Mouse (Mus musculus): ENCODE data around the gene Dhcr7. TPM values are rescaled to one million over a fixed set of nuclear protein-coding genes. Genes with fewer than 3 reads are reported as not detected.

Gene Dhcr7
- polyA plus RNA-seq, 1 experiment from 2014 or later = 47.1 TPM

DNA sequence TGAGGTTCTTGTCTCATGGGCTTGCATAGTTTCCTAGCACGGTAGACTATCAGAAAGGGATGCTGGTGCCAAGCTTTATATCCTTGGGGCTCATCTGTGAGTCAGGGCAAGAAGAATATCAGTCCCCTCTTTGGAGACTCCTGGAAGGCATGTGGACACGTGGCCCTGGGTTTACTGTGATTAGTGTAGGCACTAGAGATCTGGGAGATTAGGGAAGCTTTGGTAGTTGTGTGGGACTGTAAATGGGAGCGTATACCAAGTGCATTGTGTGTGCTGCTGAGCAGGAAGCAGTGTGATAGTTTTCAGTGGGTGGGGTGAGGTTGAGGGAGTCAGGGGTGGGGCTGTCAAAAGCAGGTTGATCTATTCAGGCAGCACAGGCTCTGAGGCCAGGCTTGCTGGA is 12.0 kb downstream of the Dhcr7 start:
- Histone ChIP-seq H3K9me3 (replicated peaks) (no peaks in the 10 kb centered on the region), H3K4me3 (no peak overlapping the region), H3K27me3 (no peaks in the 10 kb centered on the region), H3K4me1 (peaks cover 50% of the 10 kb centered on the region), H3K27ac (no peak overlapping the region), H3K36me3 (ENCODE audit: poor library complexity, severe bottlenecking) (peaks cover 51% of the 10 kb centered on the region), H3K9ac (no peak overlapping the region; the same call in 1 of the 2 replicates), H3K4me2 (no peak overlapping the region)
- ATAC-seq = no peak
- 83% methylated on average over 3 of the region's 3 CpGs for WGBS

DNA sequence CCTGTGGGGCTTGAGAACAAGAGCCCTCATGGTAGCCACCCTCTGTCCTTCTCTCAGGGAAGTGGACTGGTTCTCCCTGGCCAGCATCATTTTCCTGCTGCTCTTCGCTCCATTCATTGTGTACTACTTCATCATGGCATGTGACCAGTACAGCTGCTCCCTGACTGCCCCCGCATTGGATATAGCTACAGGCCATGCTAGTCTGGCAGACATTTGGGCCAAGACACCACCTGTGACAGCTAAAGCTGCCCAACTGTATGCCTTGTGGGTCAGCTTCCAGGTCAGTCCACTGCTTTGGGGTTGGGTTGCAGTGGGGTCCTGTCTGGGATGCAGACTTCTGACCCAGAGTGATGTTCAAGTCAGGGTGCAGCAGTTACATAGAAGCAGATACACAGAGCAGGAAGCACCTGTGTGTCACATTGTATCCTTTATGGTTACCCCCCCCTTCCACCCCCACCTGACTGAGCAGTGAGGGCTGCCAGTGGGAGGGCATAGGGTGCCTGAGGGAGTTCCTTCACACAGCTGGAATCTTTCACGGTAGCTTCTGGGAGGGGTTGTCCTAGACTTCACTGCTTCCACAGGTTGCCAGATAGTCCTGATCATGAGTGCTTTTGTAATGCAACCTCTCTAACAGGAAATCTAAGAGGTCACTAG is 14.9 kb downstream of the Dhcr7 start:
- no peak for ATAC-seq
- no peak overlapping the region for H3K4me3 ChIP-seq
- H3K4me2 ChIP-seq = no peak overlapping the region
- no peaks in the 10 kb centered on the region for H3K27me3 ChIP-seq
- no peak overlapping the region for H3K9ac ChIP-seq
- 95% methylated on average over 3 of the region's 3 CpGs for WGBS
- H3K9me3 ChIP-seq (replicated peaks) = no peaks in the 10 kb centered on the region
- H3K4me1 ChIP-seq = peaks cover 25% of the 10 kb centered on the region
- peaks cover 73% of the 10 kb centered on the region for H3K36me3 ChIP-seq (ENCODE audit: poor library complexity, severe bottlenecking)
- H3K27ac ChIP-seq = no peak overlapping the region

DNA sequence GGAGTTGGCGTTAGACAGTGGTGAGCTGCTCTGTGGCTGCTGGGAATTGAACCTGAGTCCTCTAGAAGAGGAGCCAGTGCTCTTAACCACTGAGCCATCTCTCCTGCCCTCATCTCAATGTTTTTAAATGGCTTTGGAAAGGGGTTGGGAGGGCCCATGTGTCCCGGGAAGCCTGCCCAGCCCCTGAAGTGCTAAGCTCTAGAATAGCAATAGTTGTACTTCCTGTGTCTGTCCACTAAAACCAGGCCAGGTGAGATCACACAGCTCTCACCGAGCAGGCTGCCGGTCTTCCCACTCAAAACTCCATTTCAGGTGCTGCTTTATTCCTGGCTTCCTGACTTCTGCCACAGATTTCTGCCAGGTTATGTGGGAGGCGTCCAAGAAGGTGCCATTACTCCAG is 17.2 kb downstream of the Dhcr7 start:
- no peak for ATAC-seq
- Histone ChIP-seq H3K4me3 (no peak overlapping the region), H3K27me3 (no peaks in the 10 kb centered on the region), H3K9me3 (replicated peaks) (no peaks in the 10 kb centered on the region), H3K27ac (no peak overlapping the region), H3K9ac (no peak overlapping the region), H3K36me3 (ENCODE audit: poor library complexity, severe bottlenecking) (peaks cover 91% of the 10 kb centered on the region), H3K4me2 (no peak overlapping the region), H3K4me1 (peaks cover 2% of the 10 kb centered on the region; the same call in 1 of the 2 replicates)
- 95% methylated on average over 5 of the region's 5 CpGs for WGBS

DNA sequence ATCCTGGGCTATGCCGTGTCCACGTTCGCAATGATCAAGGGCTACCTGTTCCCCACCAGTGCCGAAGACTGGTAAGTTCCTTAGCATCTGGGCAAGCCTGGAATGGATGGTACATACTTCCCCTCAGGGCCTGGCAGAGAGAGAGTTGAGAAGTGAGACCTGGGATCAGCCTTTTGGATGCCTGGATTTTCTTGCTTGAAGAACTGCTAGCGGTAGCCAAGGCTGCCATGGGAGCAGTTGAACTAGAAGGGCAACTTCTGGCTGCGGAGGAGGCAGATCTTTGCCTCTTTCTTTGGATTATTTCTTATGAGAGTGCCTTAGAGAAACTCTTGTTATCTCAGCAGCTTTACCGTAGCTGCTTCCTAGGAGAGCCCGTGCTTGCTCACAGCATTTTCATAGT is 18.4 kb downstream of the Dhcr7 start:
- 97% methylated on average over 8 of the region's 8 CpGs for WGBS
- H3K4me1 ChIP-seq = no peaks in the 10 kb centered on the region
- H3K9ac ChIP-seq = no peak overlapping the region
- H3K36me3 ChIP-seq (ENCODE audit: poor library complexity, severe bottlenecking) = peaks cover 100% of the 10 kb centered on the region
- no peak for ATAC-seq
- H3K4me2 ChIP-seq = no peak overlapping the region
- no peak overlapping the region for H3K27ac ChIP-seq
- no peaks in the 10 kb centered on the region for H3K27me3 ChIP-seq
- H3K9me3 ChIP-seq (replicated peaks) = no peaks in the 10 kb centered on the region
- no peak overlapping the region for H3K4me3 ChIP-seq

DNA sequence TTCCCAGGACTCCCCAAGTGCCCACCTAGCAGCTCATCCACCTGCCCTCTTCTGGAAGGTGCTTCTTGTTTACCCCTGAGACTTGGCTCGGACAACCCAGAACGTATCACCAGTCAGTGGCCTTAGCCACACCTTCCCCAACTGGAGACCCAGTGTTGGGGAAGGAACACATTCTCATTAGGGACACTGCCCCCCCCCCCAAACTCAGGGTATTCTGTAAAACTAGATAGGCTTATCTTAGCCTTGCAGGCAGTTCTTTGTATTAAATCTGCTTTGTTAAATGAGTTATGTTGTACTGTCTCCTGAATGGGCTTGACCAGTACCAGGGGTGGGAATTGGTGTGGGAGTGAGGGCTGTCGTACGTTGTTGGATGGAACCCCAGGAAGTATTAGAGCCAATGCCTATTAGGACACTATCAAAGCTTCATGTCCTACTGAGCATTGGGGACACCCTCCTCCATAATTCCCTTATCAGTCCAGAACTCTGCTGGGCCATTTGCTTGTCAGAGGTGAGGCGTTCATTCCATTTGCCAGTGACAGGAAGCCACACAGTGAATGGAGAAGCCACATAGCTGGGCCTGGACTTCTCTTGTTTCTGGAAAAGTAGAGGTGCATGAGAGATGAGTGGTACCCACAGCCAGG is 25.3 kb downstream of the Dhcr7 start:
- no peaks in the 10 kb centered on the region for H3K9me3 ChIP-seq (replicated peaks)
- H3K9ac ChIP-seq = no peak overlapping the region
- WGBS = 95% methylated on average over 5 of the region's 5 CpGs
- ATAC-seq = no peak
- H3K27ac ChIP-seq = no peak overlapping the region
- no peaks in the 10 kb centered on the region for H3K27me3 ChIP-seq
- H3K4me3 ChIP-seq = no peak overlapping the region
- no peaks in the 10 kb centered on the region for H3K4me1 ChIP-seq
- peaks cover 59% of the 10 kb centered on the region for H3K36me3 ChIP-seq (ENCODE audit: poor library complexity, severe bottlenecking)
- no peak overlapping the region for H3K4me2 ChIP-seq

DNA sequence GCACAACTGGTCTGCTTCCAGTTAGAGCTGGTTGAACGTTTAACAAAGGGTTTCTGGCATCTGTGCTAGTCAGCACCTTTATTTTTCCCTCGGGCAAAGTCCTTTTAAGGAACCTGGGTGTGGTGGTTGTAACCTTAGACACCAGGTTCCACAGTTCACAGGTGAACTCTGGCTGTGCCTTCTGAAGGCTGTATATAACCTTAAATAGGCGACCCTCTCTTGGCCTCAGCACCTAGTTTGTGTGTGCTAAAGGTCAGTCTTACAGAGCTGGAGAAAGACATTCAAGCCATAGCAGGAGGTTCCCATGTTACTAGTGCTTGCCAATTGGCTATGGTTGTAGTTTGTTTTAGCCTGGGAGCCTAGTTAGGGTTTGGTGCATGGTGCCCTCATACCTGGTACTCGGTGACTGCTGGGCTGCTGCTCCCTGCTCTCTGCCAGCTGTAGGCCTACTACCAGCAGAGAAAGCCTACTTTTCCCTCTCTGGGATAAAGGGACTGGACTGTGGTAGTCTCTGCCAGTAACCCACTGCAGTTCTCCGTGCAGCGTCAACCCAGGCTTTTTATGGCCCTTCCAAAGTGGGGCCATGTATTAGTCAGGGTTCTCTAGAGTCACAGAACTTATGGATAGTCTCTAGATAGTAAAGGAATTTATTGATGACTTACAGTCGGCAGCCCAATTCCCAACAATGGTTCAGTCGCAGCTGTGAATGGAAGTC is 26.0 kb downstream of the Dhcr7 start:
- H3K27ac ChIP-seq = no peak overlapping the region
- H3K36me3 ChIP-seq (ENCODE audit: poor library complexity, severe bottlenecking) = peaks cover 53% of the 10 kb centered on the region
- 93% methylated on average over 7 of the region's 8 CpGs for WGBS
- no peak overlapping the region for H3K9ac ChIP-seq
- H3K4me3 ChIP-seq = no peak overlapping the region
- no peak for ATAC-seq
- H3K4me1 ChIP-seq = no peaks in the 10 kb centered on the region
- H3K4me2 ChIP-seq = no peak overlapping the region
- no peaks in the 10 kb centered on the region for H3K9me3 ChIP-seq (replicated peaks)
- no peaks in the 10 kb centered on the region for H3K27me3 ChIP-seq

DNA sequence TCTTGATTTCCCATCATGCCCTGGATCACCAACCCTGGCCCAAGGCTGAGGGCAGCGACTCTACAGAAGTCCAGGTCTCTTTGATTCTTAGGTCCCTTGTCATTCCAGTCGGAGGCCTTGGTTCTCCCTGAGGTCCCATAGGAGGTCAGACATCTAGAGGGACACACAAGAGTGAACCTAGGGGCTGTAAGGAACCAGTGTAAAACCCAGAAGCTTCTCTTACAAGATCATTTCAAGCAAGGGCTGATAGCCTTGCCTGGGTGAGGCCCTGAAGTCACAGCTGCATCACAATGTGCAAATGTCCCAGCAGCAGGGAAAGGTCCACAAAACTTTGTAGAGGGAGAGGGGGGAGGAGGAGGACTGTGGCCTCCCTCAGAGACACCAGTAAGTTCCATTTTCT is 43.6 kb downstream of the Dhcr7 start, which contains the start of gene Gm498:
Gene Gm498, plus strand, starts transcription at position 301 of the 400 bp plus-strand sequence.
- no peaks in the 10 kb centered on the region for H3K27me3 ChIP-seq
- WGBS = 74% methylated on average over 2 of the region's 2 CpGs
- no peaks in the 10 kb centered on the region for H3K9me3 ChIP-seq (replicated peaks)
- no peaks in the 10 kb centered on the region for H3K36me3 ChIP-seq (ENCODE audit: poor library complexity, severe bottlenecking)
- no peaks in the 10 kb centered on the region for H3K4me1 ChIP-seq
- H3K9ac ChIP-seq = no peak within 1 kb of the TSS
- ATAC-seq = no peak
- H3K4me3 ChIP-seq = no peak within 1 kb of the TSS
- no peak within 1 kb of the TSS for H3K27ac ChIP-seq
- H3K4me2 ChIP-seq = no peak within 1 kb of the TSS

DNA sequence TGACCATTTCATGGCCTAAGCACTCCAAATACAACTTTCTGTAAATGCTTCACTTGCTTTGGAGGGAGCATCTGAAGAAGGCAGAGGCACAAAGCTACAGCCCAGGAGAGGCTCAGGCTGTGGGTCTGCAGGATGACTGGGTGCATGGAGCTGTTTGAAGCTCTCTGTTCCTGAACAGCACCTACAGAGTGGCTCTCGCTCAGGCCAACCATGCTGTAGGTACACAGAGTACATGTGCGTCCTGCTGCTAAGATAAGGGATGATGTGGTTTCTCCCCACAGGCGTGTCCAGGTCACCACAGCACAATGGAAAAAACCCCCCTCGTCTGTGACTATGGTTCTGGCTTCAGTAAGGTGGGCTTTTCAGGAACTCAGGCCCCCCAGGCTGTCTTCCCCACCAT is 45.9 kb downstream of the Dhcr7 start:
- ATAC-seq = no peak
- Histone ChIP-seq H3K27ac (no peak overlapping the region), H3K9me3 (replicated peaks) (no peaks in the 10 kb centered on the region), H3K4me3 (no peak overlapping the region), H3K4me2 (no peak overlapping the region), H3K4me1 (no peaks in the 10 kb centered on the region), H3K36me3 (ENCODE audit: poor library complexity, severe bottlenecking) (no peaks in the 10 kb centered on the region), H3K27me3 (no peaks in the 10 kb centered on the region), H3K9ac (no peak overlapping the region)
- WGBS = 87% methylated on average over 4 of the region's 4 CpGs

DNA sequence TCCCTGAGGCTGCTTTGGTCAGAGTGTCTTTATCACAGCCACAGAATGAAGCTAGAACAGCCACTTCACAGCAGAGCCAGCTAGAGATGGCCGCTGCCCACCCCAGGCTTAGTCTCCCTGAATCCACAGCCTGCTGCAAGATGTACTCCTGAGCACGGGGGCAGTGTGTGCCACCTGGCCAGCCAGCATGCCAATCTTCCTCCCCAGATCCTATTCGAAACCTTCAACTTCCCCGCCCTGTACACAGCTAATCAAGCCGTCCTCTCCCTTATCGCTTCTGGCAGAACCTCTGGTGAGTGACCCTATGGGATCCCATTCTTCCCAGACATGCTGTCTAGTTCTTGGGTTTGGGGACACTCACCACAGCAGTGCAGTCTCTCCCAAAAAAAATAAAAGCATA is 60.8 kb downstream of the Dhcr7 start:
- H3K9me3 ChIP-seq (replicated peaks) = no peaks in the 10 kb centered on the region
- no peak overlapping the region for H3K27ac ChIP-seq
- no peak overlapping the region for H3K4me3 ChIP-seq
- no peak overlapping the region for H3K9ac ChIP-seq
- no peaks in the 10 kb centered on the region for H3K4me1 ChIP-seq
- no peak overlapping the region for H3K4me2 ChIP-seq
- no peak for ATAC-seq
- H3K27me3 ChIP-seq = no peaks in the 10 kb centered on the region
- no peaks in the 10 kb centered on the region for H3K36me3 ChIP-seq (ENCODE audit: poor library complexity, severe bottlenecking)
- 82% methylated on average over 6 of the region's 6 CpGs for WGBS

DNA sequence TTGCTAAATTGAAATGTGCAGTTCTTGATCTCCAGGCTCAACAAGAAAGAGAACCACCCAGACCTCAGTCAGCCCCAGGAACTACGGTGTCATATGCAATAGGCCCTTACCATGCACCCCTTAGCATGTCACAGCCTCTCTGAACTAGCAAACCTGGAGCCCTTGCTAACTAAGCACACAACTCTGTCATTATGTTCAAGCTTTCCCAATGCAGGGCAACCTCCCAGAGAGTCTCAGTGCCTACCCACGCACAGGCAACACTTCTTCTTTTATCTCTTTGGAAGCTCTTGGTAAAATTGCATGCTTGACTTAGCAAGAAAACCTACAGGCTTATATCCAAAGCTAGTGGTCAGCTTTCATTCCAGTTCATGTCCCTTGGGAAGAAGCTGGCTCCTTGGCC is 68.2 kb downstream of the Dhcr7 start:
- H3K9ac ChIP-seq = no peak overlapping the region
- ATAC-seq = no peak
- no peaks in the 10 kb centered on the region for H3K27me3 ChIP-seq
- H3K4me1 ChIP-seq = no peaks in the 10 kb centered on the region
- H3K9me3 ChIP-seq (replicated peaks) = no peaks in the 10 kb centered on the region
- 61% methylated on average over 2 of the region's 2 CpGs for WGBS
- no peaks in the 10 kb centered on the region for H3K36me3 ChIP-seq (ENCODE audit: poor library complexity, severe bottlenecking)
- no peak overlapping the region for H3K27ac ChIP-seq
- H3K4me3 ChIP-seq = no peak overlapping the region
- no peak overlapping the region for H3K4me2 ChIP-seq

DNA sequence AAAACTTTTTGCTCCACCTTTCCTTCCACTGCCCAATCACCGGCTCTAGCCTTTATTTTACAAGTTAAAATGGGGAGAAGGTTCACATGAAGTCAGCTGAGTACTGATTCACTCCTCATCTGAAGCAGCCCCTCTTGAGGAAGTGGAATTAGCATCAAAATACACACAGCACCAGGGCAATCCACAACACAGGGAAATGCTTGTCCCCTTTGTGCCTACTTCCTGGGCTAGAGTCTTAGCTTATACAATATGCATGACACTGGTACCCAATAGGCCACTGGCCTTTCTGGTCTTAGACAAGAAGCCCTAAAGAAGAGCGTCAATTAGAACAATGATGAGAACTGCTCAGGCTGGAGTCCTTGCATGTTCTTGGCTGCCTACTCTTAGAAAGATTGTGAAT is 69.4 kb downstream of the Dhcr7 start:
- no peak overlapping the region for H3K4me2 ChIP-seq
- 55% methylated on average over 2 of the region's 2 CpGs for WGBS
- H3K27ac ChIP-seq = no peak overlapping the region
- no peak for ATAC-seq
- no peak overlapping the region for H3K4me3 ChIP-seq
- H3K4me1 ChIP-seq = no peaks in the 10 kb centered on the region
- no peaks in the 10 kb centered on the region for H3K36me3 ChIP-seq (ENCODE audit: poor library complexity, severe bottlenecking)
- no peaks in the 10 kb centered on the region for H3K27me3 ChIP-seq
- H3K9ac ChIP-seq = no peak overlapping the region
- no peaks in the 10 kb centered on the region for H3K9me3 ChIP-seq (replicated peaks)
